Mouse (Mus musculus) E14TG2a.4 (cell line): ENCODE data around the gene Lztfl1.

Source experiments
- CTCF ChIP-seq: conservative IDR thresholded peaks from 2 replicates; pipeline ENCODE4 v1.5.1; 2014; ENCODE audit warnings: low read length
- NANOG ChIP-seq: IDR thresholded peaks from 2 replicates; pipeline ENCODE4 v1.6.1; 2014; ENCODE audit warnings: borderline replicate concordance, low read length, mixed read lengths
- POU5F1 ChIP-seq: IDR thresholded peaks from 2 replicates; pipeline ENCODE4 v1.6.1; 2014; ENCODE audit warnings: low read length, borderline replicate concordance

DNA sequence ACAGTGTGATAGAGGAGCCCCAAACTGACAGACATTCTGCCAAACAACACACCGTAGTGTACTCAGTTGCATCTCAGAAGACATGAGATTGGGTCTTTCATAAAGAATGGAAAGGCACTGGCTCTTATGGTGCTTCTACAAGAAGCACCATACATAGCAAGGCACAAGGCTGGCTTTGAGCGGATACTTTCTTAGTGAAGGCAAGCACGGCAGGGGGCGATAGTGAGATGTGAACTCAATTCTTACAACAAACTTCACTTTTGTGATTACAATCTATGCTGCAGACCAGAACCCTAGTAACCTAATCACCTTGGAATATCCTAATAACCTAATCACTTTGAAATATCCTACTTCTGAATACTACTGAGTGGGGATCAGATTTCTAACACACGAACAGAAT is 51.9 kb downstream of the Lztfl1 start:
- TF ChIP-seq CTCF: no peak
- no peak for TF ChIP-seq POU5F1
- TF ChIP-seq NANOG: no peak
